Mouse (Mus musculus): ENCODE data around the gene Hectd2. TPM values are rescaled to one million over a fixed set of nuclear protein-coding genes. Genes with fewer than 3 reads are reported as not detected.

Hectd2 gene
- total RNA-seq, 2 experiments from 2014 or later = 28.6 to 32.5 TPM

DNA sequence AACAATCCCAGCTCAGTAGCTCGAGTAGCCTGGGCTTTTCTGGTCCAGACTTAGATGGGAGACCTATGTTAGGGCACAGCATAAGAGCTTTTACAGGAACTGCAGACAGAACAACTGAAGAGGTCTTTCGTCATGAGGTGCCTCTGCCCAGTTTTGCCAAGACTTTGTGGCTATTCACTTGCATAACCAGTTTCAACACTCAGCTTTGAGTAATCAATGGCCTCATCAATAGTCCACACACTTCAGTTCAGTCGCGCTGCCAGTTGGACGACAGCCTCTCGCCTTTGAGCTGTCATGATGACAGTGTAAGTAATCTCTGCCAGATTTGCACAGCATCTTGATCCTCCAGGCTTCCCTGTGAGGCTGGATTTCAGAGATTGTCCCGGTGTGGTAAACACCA lies 80.3 kb downstream of the Hectd2 start:
- intact Hi-C loops (cut with DNase I) = no loop called here
- DNase-seq (ENCODE audit: low spot score in 2 of 2) = no peak

DNA sequence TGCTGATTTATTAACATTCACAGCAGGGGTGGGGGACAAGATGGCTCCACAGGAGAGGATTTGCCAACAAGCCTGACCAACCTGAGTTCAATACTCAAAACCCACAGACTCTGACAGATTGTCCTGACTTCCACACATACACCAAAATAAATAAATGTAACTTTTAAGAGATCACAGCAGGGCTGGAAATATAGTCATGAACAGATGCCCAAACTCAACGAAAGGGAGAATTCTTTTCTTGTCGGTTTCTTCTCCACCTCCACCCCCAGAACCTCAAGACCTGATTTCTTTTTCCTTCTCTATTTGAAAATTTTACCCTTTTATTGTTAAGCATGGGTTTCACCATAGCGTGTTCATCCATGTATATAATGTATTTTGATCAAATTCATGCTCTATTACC lies 82.8 kb downstream of the Hectd2 start:
- DNase-seq (ENCODE audit: low spot score in 2 of 2) = no peak

DNA sequence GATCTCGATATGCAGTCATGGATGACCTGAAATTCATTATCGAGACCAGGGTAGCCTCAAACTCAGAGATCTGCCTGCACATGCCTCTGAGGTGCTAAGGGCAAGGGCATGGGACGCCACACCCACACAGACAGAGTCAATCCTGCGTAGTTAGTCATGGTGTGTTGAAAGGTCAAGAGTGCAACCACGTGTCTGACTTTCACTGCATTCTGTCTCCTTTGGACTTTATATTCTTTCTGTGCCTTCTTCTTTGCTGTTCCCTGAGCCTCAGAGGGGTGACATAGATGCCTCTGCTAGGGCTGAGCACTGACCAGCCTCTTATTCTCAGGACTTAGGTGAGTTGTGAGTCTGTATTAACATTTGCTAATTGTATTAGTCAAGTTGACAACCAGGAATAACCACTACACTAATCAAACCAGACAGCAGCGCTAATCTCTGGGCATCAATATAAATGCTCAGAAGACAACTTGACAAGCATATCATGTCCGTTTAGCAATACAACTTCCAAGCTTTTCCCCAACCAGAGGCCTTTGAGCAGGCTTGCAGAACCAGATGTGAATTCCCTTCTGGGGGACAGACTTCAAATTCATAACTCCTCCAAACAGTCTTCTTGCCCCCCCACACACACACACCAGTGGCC lies 83.6 kb downstream of the Hectd2 start:
- no peak for DNase-seq (ENCODE audit: low spot score in 2 of 2)
- intact Hi-C loops (cut with DNase I) = no loop called here

More for the DNA sequence above, 82.8 kb downstream of the Hectd2 start:
- intact Hi-C loops (cut with DNase I) = no loop called here

DNA sequence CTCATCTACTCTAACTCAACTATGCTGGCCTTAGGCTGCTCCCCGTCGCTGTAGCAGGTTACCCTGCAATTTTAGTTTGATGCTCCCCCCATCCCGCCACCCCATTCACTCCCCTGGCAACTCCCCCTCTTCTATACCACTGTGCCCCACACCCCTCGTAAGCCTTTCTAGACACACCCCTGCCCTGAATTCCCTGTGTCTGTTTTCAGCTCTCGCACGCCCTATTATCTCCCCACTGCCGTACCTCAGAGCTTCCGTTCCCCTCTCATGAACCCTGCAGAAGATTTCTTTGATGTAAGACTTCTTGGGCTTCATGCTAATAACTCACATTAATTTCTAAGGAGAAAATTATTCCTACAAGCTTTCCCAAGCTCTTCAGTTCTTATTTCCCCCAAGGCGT lies 84.6 kb downstream of the Hectd2 start:
- intact Hi-C loops (cut with DNase I) = no loop called here
- DNase-seq (ENCODE audit: low spot score in 2 of 2) = no peak

DNA sequence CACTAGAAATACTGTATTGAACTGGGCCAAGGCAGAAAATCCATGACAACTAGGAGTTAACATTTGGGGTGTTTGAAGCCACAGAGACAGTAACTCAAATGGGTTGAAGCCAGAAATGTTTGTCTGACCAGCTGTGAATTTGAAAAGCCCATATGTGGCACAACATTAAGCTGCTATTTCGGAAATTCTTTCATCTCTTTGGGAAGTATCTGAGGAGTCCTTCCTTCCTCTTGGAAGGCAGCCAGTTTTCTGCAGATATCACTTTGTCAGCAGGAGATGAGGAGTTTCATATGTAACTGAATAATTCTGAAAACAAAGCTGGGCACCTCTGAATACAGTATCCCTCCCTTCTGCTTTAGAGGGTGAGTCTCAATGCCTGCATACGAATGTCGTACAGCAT lies 86.7 kb downstream of the Hectd2 start:
- DNase-seq (ENCODE audit: low spot score in 2 of 2) = peak; percentile 67 to 73
- intact Hi-C loops (cut with DNase I) = no loop called here

DNA sequence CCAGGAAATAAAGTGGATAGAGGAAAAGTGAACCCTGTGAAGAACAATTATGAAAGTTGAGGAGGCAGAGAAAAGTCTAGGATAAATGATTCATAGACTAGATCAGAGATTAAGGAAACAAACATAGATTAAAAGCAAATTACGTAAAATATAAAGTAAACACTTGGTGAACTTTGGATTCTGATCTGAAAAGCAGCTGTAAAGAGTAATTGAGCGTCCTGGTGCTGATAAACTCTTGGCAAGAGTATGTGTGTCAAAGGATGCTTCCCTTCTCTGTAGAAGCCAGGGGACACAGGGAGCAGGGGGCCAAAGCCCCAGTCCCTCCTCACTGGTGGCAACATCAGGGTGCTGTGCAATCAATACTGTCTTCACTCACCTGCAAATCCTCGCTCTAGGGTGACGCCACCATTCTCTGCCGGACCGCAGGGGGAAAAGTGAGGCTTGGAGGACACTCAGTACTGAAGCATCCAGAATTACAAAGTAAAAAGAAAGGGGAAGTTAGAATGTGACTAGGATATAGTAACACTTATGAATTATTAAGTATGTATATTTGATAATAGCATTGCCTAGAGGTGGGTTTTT lies 91.0 kb downstream of the Hectd2 start:
- DNase-seq (ENCODE audit: low spot score in 2 of 2) = no peak
- intact Hi-C loops (cut with DNase I) = no loop called here

DNA sequence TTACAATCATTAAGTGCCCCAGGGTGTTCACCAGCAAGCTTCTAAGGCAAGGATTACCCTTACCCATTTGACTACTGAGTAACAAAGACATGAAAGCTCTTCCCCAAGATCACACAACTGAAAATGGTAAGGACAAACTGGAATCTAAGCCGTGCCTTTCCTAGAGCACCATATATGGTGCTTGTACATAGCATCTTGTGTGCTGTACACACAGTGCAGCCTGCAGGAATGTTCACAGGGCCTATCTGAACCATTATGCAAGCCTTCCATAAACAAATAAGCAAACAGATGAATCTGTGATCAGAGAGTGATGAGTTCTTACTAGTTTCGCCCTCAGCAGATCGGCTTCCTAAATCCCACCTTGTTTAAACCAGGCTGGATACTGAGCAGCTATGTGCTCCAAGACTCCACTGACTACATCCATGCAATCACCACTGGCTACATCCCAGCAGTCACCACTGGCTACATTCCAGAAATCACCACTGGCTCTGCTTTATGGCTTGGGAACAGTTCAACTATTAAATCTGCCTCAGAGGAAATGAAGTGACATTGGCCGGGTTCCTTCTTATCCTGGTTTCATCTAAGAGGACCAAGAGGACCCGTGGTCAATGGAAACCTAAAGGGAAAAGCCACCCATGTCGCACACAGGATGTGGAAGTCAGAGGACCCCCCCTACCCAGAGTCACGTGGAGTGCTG lies 91.8 kb downstream of the Hectd2 start:
- intact Hi-C loops (cut with DNase I) = no loop called here
- DNase-seq (ENCODE audit: low spot score in 2 of 2) = no peak

DNA sequence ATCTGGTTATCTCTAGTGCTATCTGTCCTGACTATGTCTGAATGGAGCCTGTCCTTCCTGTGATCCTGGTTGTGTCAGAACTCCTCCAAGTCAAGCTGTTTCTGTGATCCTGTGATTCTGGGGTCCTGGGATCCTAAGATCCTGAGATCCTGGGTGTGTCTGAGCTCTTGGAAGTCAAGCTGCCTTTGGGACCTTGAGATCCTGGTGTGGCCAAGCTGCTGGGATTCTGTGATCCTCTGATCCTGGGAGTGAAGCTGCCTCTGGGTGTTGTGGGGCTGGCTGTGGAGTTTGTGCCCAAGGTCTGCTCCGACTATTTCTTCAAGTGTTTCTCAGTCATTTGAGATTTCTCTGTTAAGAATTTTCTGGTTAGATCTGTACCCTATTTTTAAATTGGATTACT lies 98.2 kb downstream of the Hectd2 start:
- no peak for DNase-seq (ENCODE audit: low spot score in 2 of 2)

DNA sequence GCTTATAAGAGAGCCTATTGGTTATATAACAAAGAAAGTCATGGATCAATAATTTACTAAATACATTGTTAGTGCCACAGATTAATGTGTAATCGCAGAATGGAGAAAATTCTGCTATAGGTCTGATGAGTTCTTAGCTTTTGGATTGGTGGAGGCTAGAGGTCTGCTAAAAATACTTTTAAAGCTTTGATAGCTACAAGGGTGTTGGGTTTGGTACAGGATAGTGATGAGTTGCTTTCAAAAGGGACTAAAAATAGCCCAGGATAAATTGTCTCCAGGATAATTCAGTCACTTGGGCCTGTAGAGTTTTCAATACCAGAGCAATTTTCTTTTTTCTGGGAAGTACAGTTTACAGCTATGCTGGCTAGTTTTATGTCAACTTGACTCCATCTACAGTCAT lies 108.3 kb downstream of the Hectd2 start:
- intact Hi-C loops (cut with DNase I) = no loop called here
- no peak for DNase-seq (ENCODE audit: low spot score in 2 of 2)

More for the DNA sequence above, 98.2 kb downstream of the Hectd2 start:
- intact Hi-C loops (cut with DNase I) = no loop called here

DNA sequence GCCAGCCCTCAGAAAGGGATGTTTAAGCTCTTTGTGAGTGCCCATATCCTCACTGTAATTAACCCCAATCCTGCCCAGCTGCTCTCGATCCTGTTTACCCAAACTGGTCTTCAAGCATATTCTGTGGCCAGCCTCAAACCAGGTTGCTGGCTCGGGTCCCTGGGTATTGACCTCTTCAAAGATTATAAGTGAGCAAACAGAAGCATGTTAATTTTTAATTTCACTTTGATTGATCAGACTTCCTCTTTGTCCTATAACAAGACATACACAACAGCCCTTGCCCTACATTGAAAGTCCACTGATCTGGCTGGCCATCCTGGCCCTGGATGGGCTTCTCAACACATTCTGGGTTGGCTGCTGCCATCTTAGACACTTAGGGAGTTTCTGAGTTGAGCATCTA lies 109.5 kb downstream of the Hectd2 start:
- intact Hi-C loops (cut with DNase I) = no loop called here
- DNase-seq (ENCODE audit: low spot score in 2 of 2) = no peak

DNA sequence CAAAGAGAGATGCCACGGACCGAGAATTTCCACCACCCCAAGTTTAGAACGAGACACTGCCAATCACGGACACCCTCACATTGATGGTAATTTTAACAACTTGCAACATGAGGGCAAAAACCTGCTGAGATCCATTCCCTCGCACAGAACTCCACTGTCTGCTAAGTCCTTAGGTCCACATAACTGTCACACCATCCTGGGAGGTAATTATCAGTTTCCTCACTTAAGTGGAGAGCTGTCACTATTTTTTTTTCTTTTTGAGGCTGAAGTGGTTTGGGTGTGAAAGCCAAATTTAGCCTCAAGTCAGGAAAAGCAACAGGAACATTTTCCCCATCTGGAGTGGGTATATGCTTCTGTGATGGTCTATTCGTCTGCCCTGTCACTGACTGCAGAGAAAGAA lies 110.0 kb downstream of the Hectd2 start:
- intact Hi-C loops (cut with DNase I) = no loop called here
- DNase-seq (ENCODE audit: low spot score in 2 of 2) = peak in 1 of 2 experiments; percentile 22

DNA sequence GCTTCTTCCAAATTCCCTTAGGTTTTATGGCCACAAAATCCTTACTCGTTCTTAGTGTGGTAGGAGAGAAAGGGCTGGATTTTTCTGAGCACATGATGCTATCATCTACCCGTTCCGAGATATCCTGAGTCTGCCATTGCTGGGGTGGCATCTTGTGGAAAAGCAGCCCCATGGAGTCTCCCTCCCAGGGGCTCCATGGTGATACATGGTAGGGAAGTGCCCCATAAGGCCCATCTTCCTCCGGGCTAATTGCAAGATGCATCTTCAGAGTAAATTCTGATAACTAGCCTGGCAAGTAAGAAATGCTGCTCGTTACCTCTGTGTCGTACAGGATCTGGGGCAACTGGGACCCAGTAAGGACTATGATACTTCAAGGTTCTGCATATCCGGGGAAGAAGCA lies 110.8 kb downstream of the Hectd2 start:
- intact Hi-C loops (cut with DNase I) = no loop called here

DNA sequence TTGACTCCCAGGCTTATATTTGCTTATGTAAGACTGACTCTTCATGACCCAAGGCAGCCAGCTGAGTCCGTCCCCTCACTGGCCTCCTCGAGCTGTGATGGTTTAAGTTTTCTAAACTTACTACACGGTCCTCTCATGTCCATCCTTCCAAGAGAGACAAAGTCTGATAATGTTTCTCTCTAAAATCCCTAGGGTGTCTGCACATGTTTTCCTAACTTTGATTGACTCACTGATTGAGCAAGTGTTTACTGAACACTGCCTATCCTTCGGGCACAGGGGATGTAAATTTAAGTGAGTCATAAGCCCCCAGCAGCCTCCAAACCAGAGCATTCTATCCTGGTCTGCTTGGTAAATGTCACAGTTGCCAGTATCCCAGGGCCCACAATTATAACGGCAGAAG lies 111.2 kb downstream of the Hectd2 start:
- DNase-seq (ENCODE audit: low spot score in 2 of 2) = no peak
- intact Hi-C loops (cut with DNase I) = no loop called here

More for the DNA sequence above, 110.8 kb downstream of the Hectd2 start:
- DNase-seq (ENCODE audit: low spot score in 2 of 2) = no peak

DNA sequence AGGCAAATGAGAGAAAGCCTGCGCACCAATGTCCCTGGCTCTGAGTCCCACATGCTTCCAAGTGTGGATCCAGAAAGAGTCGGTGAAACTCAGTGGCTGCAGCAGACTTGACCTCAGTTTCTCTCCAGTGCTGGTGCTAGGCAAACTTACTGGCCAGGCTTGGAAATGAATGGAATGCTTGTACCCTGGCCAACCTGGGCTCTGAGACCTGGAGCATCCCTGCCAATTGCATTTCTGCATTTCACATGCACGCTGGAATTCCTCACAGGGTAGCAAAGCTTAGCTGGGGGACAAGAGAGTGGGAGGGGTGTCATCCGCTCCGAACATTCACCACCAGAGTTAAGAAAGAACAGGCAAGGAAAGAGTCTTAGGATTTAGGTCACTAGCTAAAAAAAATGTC lies 112.0 kb downstream of the Hectd2 start:
- no peak for DNase-seq (ENCODE audit: low spot score in 2 of 2)
- intact Hi-C loops (cut with DNase I) = no loop called here

DNA sequence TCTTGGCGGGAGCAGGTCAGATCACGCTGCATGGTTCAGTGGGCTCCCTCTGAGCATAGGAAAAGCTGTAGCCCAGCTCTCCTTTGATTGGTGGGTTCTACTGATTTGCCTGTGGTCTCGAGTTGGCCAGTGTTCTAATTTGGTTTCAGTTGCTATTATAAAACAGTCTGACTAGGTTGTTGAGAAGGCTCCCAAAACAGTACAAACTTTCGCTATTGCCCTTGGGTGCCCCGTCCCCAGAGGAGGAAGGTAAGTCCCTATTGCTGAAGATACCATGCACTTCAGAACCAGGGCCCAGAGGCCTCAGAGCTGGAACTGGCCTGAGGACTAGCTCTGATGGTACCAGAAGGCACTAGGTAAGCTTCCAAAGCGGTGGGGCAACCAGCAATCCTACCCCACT lies 112.9 kb downstream of the Hectd2 start:
- intact Hi-C loops (cut with DNase I) = no loop called here
- DNase-seq (ENCODE audit: low spot score in 2 of 2) = no peak

DNA sequence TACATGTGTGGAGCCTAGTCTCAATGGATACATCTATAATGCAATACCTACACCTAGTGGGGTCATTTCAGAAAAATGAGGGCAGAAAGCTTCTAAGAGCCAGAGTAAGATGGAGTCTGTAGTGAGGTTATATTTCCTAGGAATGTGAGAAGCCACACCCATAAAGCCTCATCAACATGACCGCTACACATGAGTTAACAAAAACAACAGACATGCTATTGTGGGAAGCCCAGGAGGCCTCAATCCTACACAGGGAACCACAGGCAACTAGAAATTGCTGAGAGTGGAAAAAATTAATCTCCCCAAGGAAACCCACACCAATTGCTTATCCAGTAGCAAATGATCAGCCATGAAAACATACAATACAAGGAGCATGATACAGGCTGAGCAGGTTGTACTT lies 113.7 kb downstream of the Hectd2 start:
- intact Hi-C loops (cut with DNase I) = no loop called here
- DNase-seq (ENCODE audit: low spot score in 2 of 2) = no peak

DNA sequence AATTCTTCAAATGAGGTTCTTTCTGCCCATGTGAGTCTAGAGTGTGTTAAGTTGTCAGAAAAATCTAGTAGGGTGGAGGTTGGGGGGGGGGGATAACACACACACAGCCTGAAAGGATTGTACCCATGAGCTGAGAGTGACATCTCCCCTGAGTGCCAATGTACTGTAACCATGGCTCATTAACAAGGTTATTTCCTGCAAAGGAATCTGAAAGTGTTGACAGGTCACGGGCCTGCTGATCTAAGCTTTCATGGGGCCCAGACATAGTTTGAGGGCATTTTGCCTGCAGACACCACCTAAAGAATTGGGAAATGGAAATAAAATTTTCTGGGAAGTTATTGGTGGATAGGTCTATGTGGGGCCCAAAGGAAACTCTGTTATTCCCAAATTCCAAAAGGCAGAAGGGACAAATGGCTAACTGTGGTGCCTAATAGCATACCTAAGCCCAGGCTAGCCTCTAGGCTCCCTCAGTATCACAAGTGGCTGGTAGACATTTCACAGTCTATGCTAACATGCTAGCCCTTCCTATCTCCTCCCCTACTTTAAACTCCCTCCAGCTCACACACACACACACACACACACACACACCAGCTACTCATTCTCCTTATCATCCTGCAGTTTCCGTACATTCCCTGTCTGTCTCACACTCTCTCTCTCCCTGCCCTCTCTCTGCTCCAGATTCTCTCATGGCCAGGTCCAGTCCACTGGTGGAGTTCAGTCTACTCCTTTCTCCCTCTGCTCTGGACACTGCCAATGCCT lies 114.6 kb downstream of the Hectd2 start:
- intact Hi-C loops (cut with DNase I) = no loop called here

DNA sequence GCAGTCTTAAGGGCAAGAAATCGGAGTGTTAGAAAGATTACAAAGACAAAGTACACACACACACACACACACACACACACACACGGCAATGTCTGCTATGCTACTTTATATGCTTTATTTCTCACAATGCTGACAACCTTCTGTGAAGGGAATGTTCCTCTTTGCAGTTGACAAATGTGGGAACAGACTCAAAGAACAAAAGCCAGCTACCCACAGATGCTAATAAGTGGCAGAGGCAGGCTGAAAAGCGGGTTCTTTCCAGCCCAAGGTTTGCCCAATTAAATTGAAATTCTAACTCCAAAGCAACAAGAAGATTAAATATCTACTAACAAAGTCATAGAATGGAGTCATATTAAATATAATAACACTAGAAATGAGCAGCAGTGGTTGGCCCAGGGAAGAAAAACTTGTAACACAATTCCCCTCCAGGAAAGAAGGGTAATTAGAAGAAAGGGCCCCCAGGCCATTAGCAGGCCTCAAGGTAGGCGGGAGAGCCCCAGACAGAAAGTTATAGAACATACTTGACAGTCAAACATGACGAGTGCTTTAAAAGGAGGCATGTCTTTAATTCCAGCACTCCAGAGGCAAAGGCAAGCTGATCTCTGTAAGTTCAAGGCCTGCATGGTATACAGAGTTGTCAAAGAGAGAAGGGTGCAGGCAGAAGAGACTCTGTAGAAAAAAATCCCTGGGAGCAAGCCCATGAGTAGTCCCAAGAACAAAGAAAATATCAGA lies 115.4 kb downstream of the Hectd2 start:
- no peak for DNase-seq (ENCODE audit: low spot score in 2 of 2)
- intact Hi-C loops (cut with DNase I) = no loop called here

More for the DNA sequence above, 114.6 kb downstream of the Hectd2 start:
- DNase-seq (ENCODE audit: low spot score in 2 of 2) = no peak
